Mouse (Mus musculus): ENCODE data around the gene Itgbl1.

DNA sequence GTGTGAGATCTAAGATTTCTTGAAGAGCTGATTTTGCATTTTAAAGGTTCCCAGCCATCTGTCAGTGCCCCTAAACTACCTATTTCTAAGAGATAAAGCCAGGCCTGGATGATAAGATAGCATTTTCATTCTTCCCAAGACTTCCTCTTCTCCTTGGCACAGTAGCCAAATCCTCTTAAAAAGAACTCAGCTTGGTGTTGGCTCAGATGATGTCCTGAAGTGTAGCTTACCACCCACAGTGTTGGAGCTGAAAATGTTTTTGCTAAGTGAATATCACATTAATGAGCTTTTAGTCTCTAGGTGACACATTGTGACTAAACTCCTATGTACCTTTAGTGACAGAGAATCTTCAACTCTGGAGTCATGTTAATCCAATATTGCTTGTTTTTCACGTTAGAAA lies 99.8 kb downstream of the Itgbl1 start:
- TF ChIP-seq CTCF (IDR thresholded peaks at IDR 0.05; ENCODE audit: control insufficient read depth, insufficient read depth, insufficient read length) (no peak), MYOG (IDR thresholded peaks at IDR 0.05; ENCODE audit: control insufficient read depth, extremely low read depth, insufficient read length) (no peak), USF1 (IDR thresholded peaks at IDR 0.05; ENCODE audit: low read depth) (no peak), MAX (IDR thresholded peaks at IDR 0.05) (no peak)

Measured in C2C12 (cell line).